In genomic region chr7:6729061-6729817, GRCm38 (mm10) we compare ENCODE assay signal across 8 mouse cellular contexts. TPM values are rescaled to one million over a fixed set of nuclear protein-coding genes. Genes with fewer than 3 reads are reported as not detected.
A peak's percentile ranks its signal among the peaks of the same experiment; 100 is the strongest.
DNase-seq lines count a peak whose midpoint lies in the region; ATAC-seq and TF ChIP-seq lines count a peak whose summit lies in the region.

No protein-coding gene starts in this region.

- peak overlapping the region; percentile 15 for H3ac ChIP-seq in myocyte (ENCODE audit: control insufficient read depth, insufficient read length)

- no peaks in the 10 kb centered on the region for H3K27me3 ChIP-seq in forebrain, embryonic 10.5 days (ENCODE audit: poor library complexity, severe bottlenecking)
- H3K27me3 ChIP-seq in heart, embryonic 13.5 days (replicated peaks) = no peaks in the 10 kb centered on the region
- no peaks in the 10 kb centered on the region for H3K27me3 ChIP-seq in kidney, postnatal 0 days (ENCODE audit: insufficient read depth, low read length)
- H3K27me3 ChIP-seq in liver, adult 2 months (ENCODE audit: control insufficient read depth, insufficient read depth, low read length) = peaks cover 3% of the 10 kb centered on the region; the same call in 1 of the 2 replicates
- H3K27me3 ChIP-seq in myocyte (ENCODE audit: control insufficient read depth, insufficient read depth, insufficient read length) = no peaks in the 10 kb centered on the region
- H3K27me3 ChIP-seq in stomach, embryonic 16.5 days (ENCODE audit: control insufficient read depth, insufficient read depth, low read length) = no peaks in the 10 kb centered on the region

- H3K27ac ChIP-seq in forebrain, embryonic 10.5 days = peak overlapping the region; percentile 88
- peak overlapping the region; percentile 94 for H3K27ac ChIP-seq in heart, embryonic 13.5 days (replicated peaks)
- H3K27ac ChIP-seq in kidney, postnatal 0 days = peak overlapping the region; percentile 92
- H3K27ac ChIP-seq in liver, adult 2 months (replicated peaks; ENCODE audit: insufficient read depth, low read depth, low read length) = peak overlapping the region; percentile 82
- peak overlapping the region; percentile 83 for H3K27ac ChIP-seq in stomach, embryonic 16.5 days (ENCODE audit: low read length)

- peak; percentile 70 for DNase-seq in c-Kit-positive CD71-negative TER-119-negative erythroid progenitor cells, embryonic 14.5 days (ENCODE audit: low read depth)
- peak; percentile 91 for DNase-seq in forebrain, embryonic 10.5 days (ENCODE audit: extremely low spot score, low spot score)
- peak; percentile 95 for DNase-seq in kidney, postnatal 0 days (ENCODE audit: low spot score)
- DNase-seq in liver, adult 2 months (ENCODE audit: extremely low read depth, low read depth, low spot score) = peak; percentile 83

- TF ChIP-seq POLR2A in liver, adult 2 months (IDR thresholded peaks at IDR 0.05; ENCODE audit: extremely low read depth, insufficient read depth, low read length) = no peak
- no peak for TF ChIP-seq POLR2A in myocyte (IDR thresholded peaks at IDR 0.05; ENCODE audit: insufficient read length, low read depth)

- H3K79me2 ChIP-seq in liver, adult 2 months (ENCODE audit: control insufficient read depth, insufficient read depth, low read length) = no peaks in the 10 kb centered on the region
- peaks cover 27% of the 10 kb centered on the region for H3K79me2 ChIP-seq in myocyte (ENCODE audit: control insufficient read depth, insufficient read depth)

- peaks cover 43% of the 10 kb centered on the region for H3K9me3 ChIP-seq in forebrain, embryonic 10.5 days
- H3K9me3 ChIP-seq in heart, embryonic 13.5 days = peaks cover 26% of the 10 kb centered on the region
- H3K9me3 ChIP-seq in kidney, postnatal 0 days (replicated peaks; ENCODE audit: low read length) = no peaks in the 10 kb centered on the region; the same call in 1 of the 2 replicates
- peaks cover 33% of the 10 kb centered on the region for H3K9me3 ChIP-seq in stomach, embryonic 16.5 days (replicated peaks; ENCODE audit: control insufficient read depth, low read length)

- 47% methylated on average over 37 of the region's 37 CpGs for WGBS in forebrain, embryonic 10.5 days
- 40% methylated on average over 37 of the region's 37 CpGs for WGBS in heart, embryonic 13.5 days
- 51% methylated on average over 37 of the region's 37 CpGs for WGBS in kidney, postnatal 0 days
- 41% methylated on average over 37 of the region's 37 CpGs for WGBS in liver, adult 2 months
- 54% methylated on average over 37 of the region's 37 CpGs for WGBS in stomach, embryonic 16.5 days

- H3K36me3 ChIP-seq in forebrain, embryonic 10.5 days (replicated peaks) = peaks cover 21% of the 10 kb centered on the region
- peaks cover 23% of the 10 kb centered on the region for H3K36me3 ChIP-seq in heart, embryonic 13.5 days
- H3K36me3 ChIP-seq in kidney, postnatal 0 days (ENCODE audit: insufficient read depth, low read length) = no peaks in the 10 kb centered on the region; the same call in 1 of the 2 replicates
- H3K36me3 ChIP-seq in liver, adult 2 months (ENCODE audit: control insufficient read depth, insufficient read depth, low read length) = no peaks in the 10 kb centered on the region
- H3K36me3 ChIP-seq in myocyte (ENCODE audit: control insufficient read depth, insufficient read depth) = peaks cover 15% of the 10 kb centered on the region
- no peaks in the 10 kb centered on the region for H3K36me3 ChIP-seq in stomach, embryonic 16.5 days (ENCODE audit: control insufficient read depth, insufficient read depth, low read length)

- peak overlapping the region; percentile 60 for H3K4me3 ChIP-seq in forebrain, embryonic 10.5 days
- peak overlapping the region; percentile 76 for H3K4me3 ChIP-seq in heart, embryonic 13.5 days
- H3K4me3 ChIP-seq in kidney, postnatal 0 days (replicated peaks; ENCODE audit: low read depth, low read length) = peak overlapping the region; percentile 50
- peak overlapping the region; percentile 64 for H3K4me3 ChIP-seq in liver, adult 2 months (ENCODE audit: insufficient read depth, low read depth, low read length)
- H3K4me3 ChIP-seq in myocyte = peak overlapping the region; percentile 74
- peak overlapping the region; percentile 59 for H3K4me3 ChIP-seq in stomach, embryonic 16.5 days (replicated peaks; ENCODE audit: low read length)

- peaks cover 8% of the 10 kb centered on the region for H3K4me1 ChIP-seq in forebrain, embryonic 10.5 days
- H3K4me1 ChIP-seq in heart, embryonic 13.5 days = 0 out of 2 replicates have a peak, but pooled peaks cover 8% of the 10 kb centered on the region
- H3K4me1 ChIP-seq in kidney, postnatal 0 days (replicated peaks; ENCODE audit: insufficient read depth, low read length) = no peaks in the 10 kb centered on the region
- H3K4me1 ChIP-seq in liver, adult 2 months (ENCODE audit: control insufficient read depth, insufficient read depth, low read length) = no peaks in the 10 kb centered on the region
- no peaks in the 10 kb centered on the region for H3K4me1 ChIP-seq in stomach, embryonic 16.5 days (ENCODE audit: control insufficient read depth, insufficient read depth, low read length)

- peak; percentile 56 for TF ChIP-seq CTCF in kidney, postnatal 0 days (IDR thresholded peaks at IDR 0.05; ENCODE audit: low read depth)
- TF ChIP-seq CTCF in liver, adult 2 months (IDR thresholded peaks at IDR 0.05; ENCODE audit: low read depth, low read length) = peak; percentile 46

- H3K4me2 ChIP-seq in heart, embryonic 13.5 days = peak overlapping the region; percentile 68
- peak overlapping the region; percentile 61 for H3K4me2 ChIP-seq in kidney, postnatal 0 days (ENCODE audit: low read length)
- peak overlapping the region; percentile 74 for H3K4me2 ChIP-seq in myocyte (ENCODE audit: low read depth)
- H3K4me2 ChIP-seq in stomach, embryonic 16.5 days (ENCODE audit: low read depth, low read length) = peak overlapping the region; percentile 53

- peak overlapping the region; percentile 88 for H3K9ac ChIP-seq in heart, embryonic 13.5 days
- peak overlapping the region; percentile 69 for H3K9ac ChIP-seq in kidney, postnatal 0 days (ENCODE audit: low read depth, low read length)
- H3K9ac ChIP-seq in liver, adult 2 months (ENCODE audit: low read depth, low read length) = peak overlapping the region; percentile 58
- H3K9ac ChIP-seq in stomach, embryonic 16.5 days (ENCODE audit: low read length) = peak overlapping the region; percentile 74

- peak; percentile 34 for ATAC-seq in CD4-positive, CD25-positive, alpha-beta regulatory T cell, adult 4 months
- ATAC-seq in heart, embryonic 13.5 days (ENCODE audit: extremely low read depth, insufficient number of reproducible peaks, low FRiP score, low TSS enrichment) = peak; percentile 66
- peak; percentile 48 for ATAC-seq in kidney, postnatal 0 days (replicated peaks; ENCODE audit: low FRiP score, low read depth)
- ATAC-seq in stomach, embryonic 16.5 days (ENCODE audit: insufficient read depth, low FRiP score) = peak; percentile 71

TF ChIP-seq in myocyte, 11 proteins besides CTCF, POLR2A, EP300 and RAD21:
- no peak for TF ChIP-seq TCF12 (IDR thresholded peaks at IDR 0.05; ENCODE audit: insufficient read depth, poor library complexity, severe bottlenecking)
- TF ChIP-seq POLR2AphosphoS2 (IDR thresholded peaks at IDR 0.05; ENCODE audit: insufficient read length, low read depth) = peak; percentile 66

RNA-seq across cellular contexts. Expression of gene Peg3, which starts 1.0 kb away (rescaled TPM):
- not detected for polyA plus RNA-seq in CD4-positive, CD25-positive, alpha-beta regulatory T cell, adult 4 months (2017; shearing (Covaris generic))
- polyA plus RNA-seq in forebrain, embryonic 10.5 days (2016; fragmentation: Nextera tagmentation; extraction: Ambion mirVana) = 89.4 and 101 TPM in 2 replicates
- 92.0 and 106 TPM in 2 replicates for polyA plus RNA-seq in heart, embryonic 13.5 days (2015; fragmentation: Nextera tagmentation; extraction: Ambion mirVana)
- 73.5 and 75.8 TPM in 2 replicates for polyA plus RNA-seq in kidney, postnatal 0 days (2015; fragmentation: Nextera tagmentation; extraction: Ambion mirVana)
- total RNA-seq in liver, adult 2 months (2014; rRNA removed) = 3.8 and 4.2 TPM in 2 replicates
- 1.00 and 1.7 TPM in 2 replicates for polyA plus RNA-seq in liver, adult 2 months (2012; rRNA removed)
- polyA plus RNA-seq in myocyte (2012; fragmentation: generic; extraction: Trizol) = 39.2 TPM
- polyA plus RNA-seq in stomach, embryonic 16.5 days (2015; fragmentation: Nextera tagmentation; extraction: Ambion mirVana) = 148 and 157 TPM in 2 replicates

RNA-seq across cellular contexts. Expression of gene Usp29, which starts 1.1 kb away (rescaled TPM):
- polyA plus RNA-seq in CD4-positive, CD25-positive, alpha-beta regulatory T cell, adult 4 months (2017; shearing (Covaris generic)) = under 1 TPM in 1 of 2 experiments, not detected in 1; 0.31 TPM
- polyA plus RNA-seq in forebrain, embryonic 10.5 days (2016; fragmentation: Nextera tagmentation; extraction: Ambion mirVana) = 7.4 and 7.9 TPM in 2 replicates
- 7.4 and 7.8 TPM in 2 replicates for polyA plus RNA-seq in heart, embryonic 13.5 days (2015; fragmentation: Nextera tagmentation; extraction: Ambion mirVana)
- polyA plus RNA-seq in kidney, postnatal 0 days (2015; fragmentation: Nextera tagmentation; extraction: Ambion mirVana) = 1.6 and 1.7 TPM in 2 replicates
- under 0.01 and 0.09 TPM in 2 replicates for total RNA-seq in liver, adult 2 months (2014; rRNA removed)
- not detected in 2 replicates for polyA plus RNA-seq in liver, adult 2 months (2012; rRNA removed)
- 1.1 TPM for polyA plus RNA-seq in myocyte (2012; fragmentation: generic; extraction: Trizol)
- 4.9 and 5.6 TPM in 2 replicates for polyA plus RNA-seq in stomach, embryonic 16.5 days (2015; fragmentation: Nextera tagmentation; extraction: Ambion mirVana)

RNA-seq across cellular contexts. Expression of gene Zim1, which starts 33.0 kb away (rescaled TPM):
- polyA plus RNA-seq in CD4-positive, CD25-positive, alpha-beta regulatory T cell, adult 4 months (2017; shearing (Covaris generic)) = not detected
- polyA plus RNA-seq in forebrain, embryonic 10.5 days (2016; fragmentation: Nextera tagmentation; extraction: Ambion mirVana) = 0.12 and 0.39 TPM in 2 replicates
- 8.3 and 9.0 TPM in 2 replicates for polyA plus RNA-seq in heart, embryonic 13.5 days (2015; fragmentation: Nextera tagmentation; extraction: Ambion mirVana)
- 2.6 and 2.8 TPM in 2 replicates for polyA plus RNA-seq in kidney, postnatal 0 days (2015; fragmentation: Nextera tagmentation; extraction: Ambion mirVana)
- under 0.01 and 0.07 TPM in 2 replicates for total RNA-seq in liver, adult 2 months (2014; rRNA removed)
- 0.01 TPM in 1 of 2 replicates, not detected in the other for polyA plus RNA-seq in liver, adult 2 months (2012; rRNA removed)
- polyA plus RNA-seq in myocyte (2012; fragmentation: generic; extraction: Trizol) = 2.0 TPM
- 4.9 and 7.0 TPM in 2 replicates for polyA plus RNA-seq in stomach, embryonic 16.5 days (2015; fragmentation: Nextera tagmentation; extraction: Ambion mirVana)

Comparison
In these comparisons a context has a peak if more than half of its experiments do, and no peak if none do; other contexts are left out.
1. Peak in every context shown above with its lines: DNase-seq, ATAC-seq, H3K4me3 ChIP-seq and H3K27ac ChIP-seq.
2. RNA of gene Peg3, which starts 1.0 kb away (polyA plus RNA-seq): 148 to 157 TPM in stomach, embryonic 16.5 days, 92.0 to 106 TPM in heart, embryonic 13.5 days, 89.4 to 101 TPM in forebrain, embryonic 10.5 days, 73.5 to 75.8 TPM in kidney, postnatal 0 days and 39.2 TPM in myocyte (single experiment); 1.00 to 1.7 TPM in liver, adult 2 months and not detected in CD4-positive, CD25-positive, alpha-beta regulatory T cell, adult 4 months; every median in the first group is over 10 times any median in the second.